Mouse (Mus musculus): ENCODE measurements around the gene Dnase2b. TPM values are rescaled to one million over a fixed set of nuclear protein-coding genes. Genes with fewer than 3 reads are reported as not detected.

The Dnase2b gene
- total and polyA plus RNA-seq, 2 experiments from 2014 or later, result not detected

DNA sequence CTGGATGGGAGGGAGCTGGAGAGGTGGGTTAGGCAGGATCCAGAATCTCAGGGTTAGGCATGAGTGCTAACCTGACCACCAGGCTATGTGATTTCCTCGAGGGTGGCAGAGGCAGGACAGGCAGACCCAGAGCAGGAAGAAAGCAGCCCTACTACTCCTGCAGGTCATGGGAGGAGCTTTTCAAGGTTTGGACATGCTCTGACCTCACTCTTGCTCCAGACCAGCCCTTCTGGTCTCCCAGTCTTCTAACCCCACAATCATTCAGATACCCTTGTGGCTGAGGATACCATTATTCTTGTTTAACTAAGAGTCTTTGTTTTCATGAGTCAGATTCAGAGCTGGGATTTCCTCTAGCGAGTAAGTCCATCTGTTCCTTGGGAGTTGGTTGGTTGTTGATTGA, 37.8 kb downstream of the Dnase2b start:
- no peak for DNase-seq (ENCODE audit: low spot score)
- Histone ChIP-seq H3K4me1 (ENCODE audit: insufficient read depth, low read length) (no peaks in the 10 kb centered on the region), H3K4me2 (ENCODE audit: low read depth, low read length, poor library complexity, severe bottlenecking) (no peak overlapping the region), H3K36me3 (ENCODE audit: insufficient read depth, low read length) (no peaks in the 10 kb centered on the region), H3K27me3 (ENCODE audit: insufficient read depth, low read length) (no peaks in the 10 kb centered on the region), H3K9ac (replicated peaks; ENCODE audit: low read length, poor library complexity, severe bottlenecking) (no peak overlapping the region), H3K9me3 (ENCODE audit: low read length) (no peaks in the 10 kb centered on the region), H3K4me3 (ENCODE audit: low read depth, low read length) (no peak overlapping the region), H3K27ac (ENCODE audit: low read depth, low read length) (no peak overlapping the region)
- WGBS, result 53% methylated on average over 2 of the region's 2 CpGs
- TF ChIP-seq CTCF (IDR thresholded peaks at IDR 0.05), result no peak
- ATAC-seq (ENCODE audit: low FRiP score), result no peak

DNA sequence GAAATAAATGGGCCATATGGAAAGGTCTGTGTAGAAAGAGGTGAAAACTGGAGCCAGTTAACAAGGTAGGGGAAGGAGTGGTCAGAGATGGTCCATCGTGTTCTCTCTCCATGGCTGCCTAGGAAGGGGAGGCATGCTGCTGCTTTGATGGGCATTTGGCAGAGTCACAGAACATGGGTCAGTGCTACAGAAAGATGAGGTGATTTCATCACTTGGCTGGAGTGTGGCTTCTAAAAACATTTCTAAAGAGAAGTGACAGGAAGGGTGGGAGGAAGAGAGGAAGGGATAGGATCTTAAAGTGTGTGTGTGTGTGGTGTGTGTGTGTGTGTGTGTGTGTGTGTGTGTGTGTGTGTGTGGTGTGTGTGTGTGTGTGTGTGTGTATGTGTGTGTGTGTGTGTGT, 44.1 kb downstream of the Dnase2b start:
- DNase-seq (ENCODE audit: low spot score) (no peak), ATAC-seq (ENCODE audit: low FRiP score) (no peak)
- Histone ChIP-seq H3K9me3 (ENCODE audit: low read length) (no peaks in the 10 kb centered on the region), H3K27me3 (ENCODE audit: insufficient read depth, low read length) (no peaks in the 10 kb centered on the region), H3K36me3 (ENCODE audit: insufficient read depth, low read length) (no peaks in the 10 kb centered on the region), H3K4me1 (ENCODE audit: insufficient read depth, low read length) (no peaks in the 10 kb centered on the region), H3K9ac (replicated peaks; ENCODE audit: low read length, poor library complexity, severe bottlenecking) (no peak overlapping the region), H3K4me2 (ENCODE audit: low read depth, low read length, poor library complexity, severe bottlenecking) (no peak overlapping the region), H3K27ac (ENCODE audit: low read depth, low read length) (no peak overlapping the region), H3K4me3 (ENCODE audit: low read depth, low read length) (no peak overlapping the region)
- no peak for TF ChIP-seq CTCF (IDR thresholded peaks at IDR 0.05)
- 86% methylated on average over 1 of the region's 1 CpGs for WGBS

DNA sequence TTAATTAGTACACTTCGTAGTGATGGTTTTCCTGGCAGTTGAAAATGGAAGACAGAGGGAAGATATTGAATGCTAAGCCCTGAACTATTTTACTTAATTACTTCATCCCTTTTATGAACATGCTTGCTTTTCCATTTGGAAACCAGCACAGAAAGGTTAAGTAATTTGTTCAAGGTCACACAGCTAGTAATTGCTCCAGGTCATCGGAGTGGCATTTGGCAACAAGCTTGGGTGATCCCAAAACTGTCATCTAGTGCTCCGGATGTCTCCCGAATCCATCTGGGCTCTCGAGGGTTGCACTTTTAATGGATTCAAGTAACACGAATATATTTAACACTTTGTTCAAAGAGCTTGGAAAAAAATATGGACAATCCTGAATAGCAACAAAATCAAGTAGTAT, 44.5 kb downstream of the Dnase2b start:
- H3K27ac ChIP-seq (ENCODE audit: low read depth, low read length), result no peak overlapping the region
- H3K9ac ChIP-seq (replicated peaks; ENCODE audit: low read length, poor library complexity, severe bottlenecking), result no peak overlapping the region
- ATAC-seq (ENCODE audit: low FRiP score) (no peak), DNase-seq (ENCODE audit: low spot score) (no peak)
- no peak overlapping the region for H3K4me2 ChIP-seq (ENCODE audit: low read depth, low read length, poor library complexity, severe bottlenecking)
- no peaks in the 10 kb centered on the region for H3K27me3 ChIP-seq (ENCODE audit: insufficient read depth, low read length)
- 86% methylated on average over 6 of the region's 6 CpGs for WGBS
- no peaks in the 10 kb centered on the region for H3K4me1 ChIP-seq (ENCODE audit: insufficient read depth, low read length)
- no peak overlapping the region for H3K4me3 ChIP-seq (ENCODE audit: low read depth, low read length)
- H3K36me3 ChIP-seq (ENCODE audit: insufficient read depth, low read length), result no peaks in the 10 kb centered on the region
- TF ChIP-seq CTCF (IDR thresholded peaks at IDR 0.05), result no peak
- no peaks in the 10 kb centered on the region for H3K9me3 ChIP-seq (ENCODE audit: low read length)

DNA sequence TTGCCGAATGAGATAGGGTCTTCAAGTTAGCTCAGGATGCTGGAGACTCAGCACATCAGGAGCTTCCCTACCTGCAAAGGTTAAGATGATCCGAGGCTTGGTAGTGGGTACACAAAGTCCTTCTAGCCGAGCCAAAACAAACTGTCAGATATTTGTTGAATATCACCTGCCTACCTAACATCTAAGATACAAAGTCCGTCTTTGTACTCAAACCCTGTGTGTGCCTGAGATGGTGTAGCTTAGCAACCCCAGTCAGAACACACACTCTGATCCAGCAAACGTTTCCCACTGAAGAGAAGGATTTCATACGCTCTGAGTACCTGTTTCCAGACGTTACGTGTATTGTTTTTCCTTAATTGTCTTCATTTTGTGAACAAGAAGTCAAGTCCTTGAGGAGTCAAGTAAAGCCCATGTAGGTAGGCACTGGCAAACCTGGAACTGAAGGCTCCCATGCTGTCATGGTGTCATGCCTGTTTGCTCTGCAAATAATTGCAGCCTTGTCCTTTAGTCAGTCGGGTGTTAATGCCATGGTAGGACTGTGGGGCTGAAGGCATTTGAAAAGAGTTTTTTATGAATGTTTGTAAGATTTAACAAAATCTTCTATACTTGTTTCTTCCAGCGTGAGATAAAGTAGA, 45.1 kb downstream of the Dnase2b start, which contains the start of gene Uox:
Gene Uox (plus strand): TSS at position 279 of the 635 bp plus-strand sequence.
- Histone ChIP-seq H3K9me3 (ENCODE audit: low read length) (no peaks in the 10 kb centered on the region), H3K4me1 (ENCODE audit: insufficient read depth, low read length) (no peaks in the 10 kb centered on the region), H3K36me3 (ENCODE audit: insufficient read depth, low read length) (no peaks in the 10 kb centered on the region), H3K4me2 (ENCODE audit: low read depth, low read length, poor library complexity, severe bottlenecking) (no peak within 1 kb of the TSS), H3K9ac (replicated peaks; ENCODE audit: low read length, poor library complexity, severe bottlenecking) (no peak within 1 kb of the TSS), H3K4me3 (ENCODE audit: low read depth, low read length) (no peak within 1 kb of the TSS), H3K27me3 (ENCODE audit: insufficient read depth, low read length) (no peaks in the 10 kb centered on the region), H3K27ac (ENCODE audit: low read depth, low read length) (no peak within 1 kb of the TSS)
- ATAC-seq (ENCODE audit: low FRiP score), result no peak
- WGBS, result 82% methylated on average over 10 of the region's 10 CpGs
- DNase-seq (ENCODE audit: low spot score), result no peak
- no peak for TF ChIP-seq CTCF (IDR thresholded peaks at IDR 0.05)

DNA sequence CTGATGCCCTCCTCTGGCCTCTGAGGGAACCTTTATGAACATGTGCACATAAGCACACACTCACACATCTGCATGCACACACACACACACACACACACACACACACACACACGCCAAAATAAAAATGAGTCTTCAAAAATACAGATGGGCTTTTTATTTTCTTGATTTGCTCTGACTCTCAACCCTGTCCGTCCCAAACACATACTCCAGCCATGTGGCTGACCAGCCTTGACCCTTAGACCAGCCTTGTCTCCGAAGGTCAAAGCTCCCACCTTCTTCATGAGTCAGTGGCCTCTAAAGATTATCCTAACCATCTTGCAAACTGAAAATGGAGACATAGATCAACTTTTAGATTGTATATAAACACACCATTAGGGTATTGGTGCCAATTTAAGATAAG, 45.8 kb downstream of the Dnase2b start:
- Histone ChIP-seq H3K27ac (ENCODE audit: low read depth, low read length) (no peak overlapping the region), H3K36me3 (ENCODE audit: insufficient read depth, low read length) (no peaks in the 10 kb centered on the region), H3K4me2 (ENCODE audit: low read depth, low read length, poor library complexity, severe bottlenecking) (no peak overlapping the region), H3K4me3 (ENCODE audit: low read depth, low read length) (no peak overlapping the region), H3K27me3 (ENCODE audit: insufficient read depth, low read length) (no peaks in the 10 kb centered on the region), H3K9ac (replicated peaks; ENCODE audit: low read length, poor library complexity, severe bottlenecking) (no peak overlapping the region), H3K9me3 (ENCODE audit: low read length) (no peaks in the 10 kb centered on the region), H3K4me1 (ENCODE audit: insufficient read depth, low read length) (no peaks in the 10 kb centered on the region)
- DNase-seq (ENCODE audit: low spot score) (no peak), ATAC-seq (ENCODE audit: low FRiP score) (no peak)
- 95% methylated on average over 3 of the region's 3 CpGs for WGBS
- TF ChIP-seq CTCF (IDR thresholded peaks at IDR 0.05), result no peak

DNA sequence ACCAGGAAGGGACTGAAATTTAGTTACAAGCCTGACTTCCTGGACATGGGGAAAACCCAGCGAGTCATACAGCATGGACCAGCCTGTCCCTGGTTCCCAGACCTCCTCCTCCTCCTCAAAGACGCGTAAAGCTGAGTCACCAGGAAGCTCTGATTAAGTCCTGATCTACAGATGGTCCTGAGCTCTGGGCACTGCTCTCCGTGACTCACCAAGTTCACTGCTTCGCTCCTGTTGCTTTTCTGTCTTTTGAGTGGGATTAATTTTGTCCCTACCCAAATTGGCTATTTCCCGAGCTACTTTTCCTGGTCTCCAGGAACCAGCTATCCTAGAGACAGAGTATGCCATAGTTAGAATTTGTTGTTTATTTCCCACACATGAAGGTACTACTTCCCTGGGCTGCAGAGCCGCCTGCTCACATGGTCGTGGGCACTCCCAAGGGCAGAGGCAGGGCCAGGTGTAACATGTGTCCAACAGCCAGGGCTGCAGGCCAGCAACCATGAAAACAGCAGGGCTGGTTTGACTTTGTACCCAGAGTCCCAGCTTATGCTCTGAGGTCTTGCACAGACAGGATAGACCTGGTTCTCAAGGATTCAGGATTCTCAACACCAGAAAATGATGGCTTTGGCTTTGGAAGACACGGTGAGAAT, 47.4 kb downstream of the Dnase2b start:
- TF ChIP-seq CTCF (IDR thresholded peaks at IDR 0.05), result no peak

More for the DNA sequence above, 47.4 kb downstream of the Dnase2b start:
- no peaks in the 10 kb centered on the region for H3K9me3 ChIP-seq (ENCODE audit: low read length)
- no peaks in the 10 kb centered on the region for H3K27me3 ChIP-seq (ENCODE audit: insufficient read depth, low read length)
- H3K36me3 ChIP-seq (ENCODE audit: insufficient read depth, low read length), result no peaks in the 10 kb centered on the region
- no peak overlapping the region for H3K9ac ChIP-seq (replicated peaks; ENCODE audit: low read length, poor library complexity, severe bottlenecking)
- 89% methylated on average over 9 of the region's 9 CpGs for WGBS
- H3K27ac ChIP-seq (ENCODE audit: low read depth, low read length), result no peak overlapping the region
- no peak overlapping the region for H3K4me2 ChIP-seq (ENCODE audit: low read depth, low read length, poor library complexity, severe bottlenecking)
- H3K4me3 ChIP-seq (ENCODE audit: low read depth, low read length), result no peak overlapping the region
- no peak for DNase-seq (ENCODE audit: low spot score)
- H3K4me1 ChIP-seq (ENCODE audit: insufficient read depth, low read length), result no peaks in the 10 kb centered on the region
- no peak for ATAC-seq (ENCODE audit: low FRiP score)
